Mouse (Mus musculus) liver, embryonic 16.5 days (tissue): Measurements from ENCODE around the gene Nck1. TPM values are rescaled to one million over a fixed set of nuclear protein-coding genes. Genes with fewer than 3 reads are reported as not detected.
A peak's percentile ranks its signal among the peaks of the same experiment; 100 is the strongest.

Source experiments
- ATAC-seq: fragments of 200-750 bp; cut with Nextera tagmentation; 2 replicates; pipeline ENCODE4 v1.8.0; 2017; ENCODE audit warnings: low read depth, mild to moderate bottlenecking, moderate number of reproducible peaks, moderate library complexity
- H3K27ac ChIP-seq: fragments of 300-500 bp; sonication (generic); 2 replicates; pipeline ENCODE4 v1.5.1; 2014; ENCODE audit warnings: mild to moderate bottlenecking, low read length
- H3K27me3 ChIP-seq: fragments of 300-500 bp; sonication (generic); 2 replicates; pipeline ENCODE4 v1.6.1; 2014; ENCODE audit warnings: low read depth, low read length, mixed read lengths; ENCODE audit not compliant: control insufficient read depth, insufficient read depth
- H3K36me3 ChIP-seq: fragments of 300-500 bp; sonication (generic); 2 replicates; pipeline ENCODE4 v1.6.1; 2014; ENCODE audit warnings: mild to moderate bottlenecking; ENCODE audit not compliant: control insufficient read depth, insufficient read depth
- H3K4me1 ChIP-seq: fragments of 300-500 bp; sonication (generic); 2 replicates; pipeline ENCODE4 v1.6.1; 2014; ENCODE audit warnings: low read depth, low read length, mixed read lengths; ENCODE audit not compliant: control insufficient read depth
- H3K4me2 ChIP-seq: fragments of 300-500 bp; sonication (generic); 2 replicates; pipeline ENCODE4 v1.6.1; 2014; ENCODE audit warnings: low read depth, low read length, mixed read lengths
- H3K4me3 ChIP-seq: fragments of 300-500 bp; sonication (generic); 2 replicates; pipeline ENCODE4 v1.5.1; 2014; ENCODE audit warnings: low read depth, mild to moderate bottlenecking, low read length
- H3K9ac ChIP-seq: fragments of 300-500 bp; sonication (generic); 2 replicates; pipeline ENCODE4 v1.6.1; 2014; ENCODE audit warnings: low read depth, low read length
- H3K9me3 ChIP-seq: fragments of 300-500 bp; sonication (generic); replicated peaks from 2 replicates; pipeline ENCODE4 v1.6.1; 2016; ENCODE audit warnings: low read length; ENCODE audit not compliant: control insufficient read depth
- WGBS: fragments of 180-500 bp; shearing (Covaris S2); extraction: QIAGEN DNeasy Blood & Tissue Kit; methylation state at CpG from one replicate; pipeline ENCODE4 v1.1.7; 2014; ENCODE audit not compliant: insufficient replicate concordance; 5-methylcytosine and 5-hydroxymethylcytosine counted together
- polyA plus RNA-seq: library from polyadenylated mRNA; unstranded; fragments of >200 nt; fragmentation: Nextera tagmentation; extraction: Ambion mirVana; gene quantifications from 2 replicates; pipeline ENCODE4 v1.2.1, GENCODE M21; 2015

Nck1 gene
- polyA plus RNA-seq, 1 experiment from 2014 or later: 23.4 TPM

GRCm38 (mm10) chr9:100457971-100458681, 87.8 kb downstream of the Nck1 start:
- no peak for ATAC-seq
- Histone ChIP-seq H3K9me3 (no peaks in the 10 kb centered on the region), H3K36me3 (no peaks in the 10 kb centered on the region), H3K4me1 (no peaks in the 10 kb centered on the region; the same call in none of the 2 replicates), H3K4me3 (no peak overlapping the region), H3K27me3 (no peaks in the 10 kb centered on the region), H3K4me2 (no peak overlapping the region), H3K27ac (no peak overlapping the region), H3K9ac (no peak overlapping the region)
- 55% methylated on average over 17 of the region's 17 CpGs for WGBS

GRCm38 (mm10) chr9:100454664-100454993, 91.3 kb downstream of the Nck1 start:
- WGBS: 6% methylated on average over 9 of the region's 9 CpGs
- H3K9ac ChIP-seq: peak overlapping the region; percentile 27; the same call in 1 of the 2 replicates
- H3K27me3 ChIP-seq: no peaks in the 10 kb centered on the region
- no peaks in the 10 kb centered on the region; the same call in none of the 2 replicates for H3K4me1 ChIP-seq
- no peaks in the 10 kb centered on the region for H3K9me3 ChIP-seq
- no peak for ATAC-seq
- peak overlapping the region; percentile 75 for H3K4me2 ChIP-seq
- H3K36me3 ChIP-seq: no peaks in the 10 kb centered on the region
- no peak overlapping the region for H3K27ac ChIP-seq
- H3K4me3 ChIP-seq: peak overlapping the region; percentile 56

- peak; percentile 31 for ATAC-seq
- Histone ChIP-seq H3K27me3 (no peaks in the 10 kb centered on the region), H3K4me1 (no peaks in the 10 kb centered on the region; the same call in none of the 2 replicates), H3K9ac (peak overlapping the region; percentile 27; the same call in 1 of the 2 replicates), H3K36me3 (no peaks in the 10 kb centered on the region), H3K4me2 (peak overlapping the region; percentile 75), H3K27ac (no peak overlapping the region), H3K9me3 (no peaks in the 10 kb centered on the region), H3K4me3 (peak overlapping the region; percentile 56)
- 5% methylated on average over 24 of the region's 25 CpGs for WGBS
These were observed 91.8 kb downstream of the Nck1 start for GRCm38 (mm10) chr9:100453944-100454663.

GRCm38 (mm10) chr9:100452432-100452831, 93.5 kb downstream of the Nck1 start:
- 43% methylated on average over 6 of the region's 6 CpGs for WGBS
- peak; percentile 16; the same call in 1 of the 2 replicates for ATAC-seq
- H3K27ac ChIP-seq: no peak overlapping the region
- H3K4me1 ChIP-seq: no peaks in the 10 kb centered on the region; the same call in none of the 2 replicates
- no peaks in the 10 kb centered on the region; the same call in 1 of the 2 replicates for H3K27me3 ChIP-seq
- H3K4me2 ChIP-seq: no peak overlapping the region
- no peaks in the 10 kb centered on the region for H3K36me3 ChIP-seq
- H3K9ac ChIP-seq: no peak overlapping the region
- no peak overlapping the region for H3K4me3 ChIP-seq
- no peaks in the 10 kb centered on the region for H3K9me3 ChIP-seq

GRCm38 (mm10) chr9:100446059-100446686, 99.8 kb downstream of the Nck1 start:
- Histone ChIP-seq H3K36me3 (no peaks in the 10 kb centered on the region), H3K27ac (no peak overlapping the region; the same call in 1 of the 2 replicates), H3K4me1 (no peaks in the 10 kb centered on the region; the same call in 1 of the 2 replicates), H3K27me3 (no peaks in the 10 kb centered on the region; the same call in 1 of the 2 replicates), H3K9ac (no peak overlapping the region), H3K4me3 (peak overlapping the region; percentile 59), H3K9me3 (no peaks in the 10 kb centered on the region), H3K4me2 (peak overlapping the region; percentile 83)
- peak; percentile 67 for ATAC-seq
- whole genome bisulfite sequencing: 1% methylated on average over 32 of the region's 32 CpGs

Other genes with a start within 250 kb of the Nck1 start
- 0.24 and 0.34 TPM in 2 replicates for gene Il20rb, start 59.3 kb downstream of the Nck1 start, polyA plus RNA-seq
- 1.4 and 1.6 TPM in 2 replicates for gene Slc35g2, start 25.0 kb upstream of the Nck1 start, polyA plus RNA-seq
- gene Stag1, start 51.7 kb upstream of the Nck1 start, polyA plus RNA-seq: 13.9 and 15.1 TPM in 2 replicates